ENCODE assay signal across 19 mouse cellular contexts in genomic region chr8:72513158-72513557, GRCm38 (mm10). TPM values are rescaled to one million over a fixed set of nuclear protein-coding genes. Genes with fewer than 3 reads are reported as not detected.
DNase-seq lines count a peak whose midpoint lies in the region; ATAC-seq and TF ChIP-seq lines count a peak whose summit lies in the region.
"Had no signal": no experiment of that assay in that cellular context is flagged by ENCODE, and none has a peak within 500 bp of the region (broad histone marks: within the 10 kb centered on the region; RNA-seq: fewer than 3 reads in every experiment).

No protein-coding gene starts in this region.

- H3K27ac ChIP-seq in heart, embryonic 11.5 days (ENCODE audit: low read depth, low read length): peak overlapping the region; percentile 68
- peak overlapping the region; percentile 68 for H3K27ac ChIP-seq in heart, embryonic 15.5 days
- no peak overlapping the region for H3K27ac ChIP-seq in lung, postnatal 0 days (ENCODE audit: low read length)
- H3K27ac ChIP-seq: embryonic facial prominence, embryonic 10.5 days; forebrain, embryonic 13.5 days; hindbrain, embryonic 13.5 days; hindbrain, postnatal 0 days had no signal

- TF ChIP-seq EP300 in lung, postnatal 0 days (IDR thresholded peaks at IDR 0.05): no peak

- DNase-seq in heart, adult 9 months (ENCODE audit: low spot score in 2 of 2): no peak
- DNase-seq in heart, adult 8-10 months (ENCODE audit: low spot score): no peak
- DNase-seq in lung, postnatal 0 days (ENCODE audit: low spot score): peak; percentile 48
- no peak for DNase-seq in lung, postnatal 36 days
- DNase-seq in cerebellum, adult 9-10 months: no peak
- DNase-seq: adrenal gland, adult 2 months; adrenal gland, postnatal 25 days; cerebellum, adult 18-20 months; cerebellum, postnatal 10 days; forebrain, postnatal 0 days; gastrocnemius, postnatal 36 days; kidney, adult 11 months had no signal

- no peak overlapping the region for H3K4me2 ChIP-seq in heart, embryonic 11.5 days
- no peak overlapping the region for H3K4me2 ChIP-seq in heart, embryonic 15.5 days
- no peak overlapping the region for H3K4me2 ChIP-seq in lung, postnatal 0 days (replicated peaks; ENCODE audit: low read depth, low read length)
- H3K4me2 ChIP-seq: forebrain, embryonic 13.5 days; hindbrain, embryonic 13.5 days had no signal

- TF ChIP-seq CTCF in lung, postnatal 0 days (IDR thresholded peaks at IDR 0.05): no peak

- peaks cover 22% of the 10 kb centered on the region for H3K4me1 ChIP-seq in heart, embryonic 11.5 days (ENCODE audit: control insufficient read depth, insufficient read depth, low read length)
- H3K4me1 ChIP-seq in heart, embryonic 15.5 days (replicated peaks): peaks cover 42% of the 10 kb centered on the region
- no peaks in the 10 kb centered on the region; the same call in 1 of the 2 replicates for H3K4me1 ChIP-seq in lung, postnatal 0 days (ENCODE audit: insufficient read depth, low read depth, low read length)
- H3K4me1 ChIP-seq: forebrain, embryonic 13.5 days had no signal

- 62% methylated on average over 1 of the region's 1 CpGs for WGBS in heart, embryonic 11.5 days (ENCODE audit: insufficient replicate concordance)
- 38% methylated on average over 1 of the region's 1 CpGs for WGBS in heart, embryonic 15.5 days
- WGBS in lung, postnatal 0 days: 64% methylated on average over 1 of the region's 1 CpGs

- ATAC-seq in heart, embryonic 11.5 days (replicated peaks; ENCODE audit: insufficient number of reproducible peaks, low FRiP score, low TSS enrichment): no peak
- no peak for ATAC-seq in heart, embryonic 15.5 days (replicated peaks; ENCODE audit: insufficient number of reproducible peaks, insufficient read depth, low FRiP score, low read depth)
- ATAC-seq in lung, postnatal 0 days: peak; percentile 57; the same call in 1 of the 2 replicates
- 0 out of 2 replicates have a peak, but pooled peaks have one; percentile 24 for ATAC-seq in megakaryocyte progenitor cell, adult 5-6 weeks (replicated peaks; ENCODE audit: poor library complexity)
- ATAC-seq: forebrain, embryonic 13.5 days; forebrain, postnatal 0 days; hindbrain, postnatal 0 days had no signal

- no peaks in the 10 kb centered on the region for H3K27me3 ChIP-seq in heart, embryonic 11.5 days (ENCODE audit: control insufficient read depth, insufficient read depth, low read length)
- H3K27me3 ChIP-seq in heart, embryonic 15.5 days: no peaks in the 10 kb centered on the region
- no peaks in the 10 kb centered on the region for H3K27me3 ChIP-seq in lung, postnatal 0 days (replicated peaks; ENCODE audit: insufficient read depth, low read length)
- H3K27me3 ChIP-seq: forebrain, embryonic 13.5 days; hindbrain, embryonic 13.5 days had no signal

- no peaks in the 10 kb centered on the region for H3K36me3 ChIP-seq in heart, embryonic 11.5 days (ENCODE audit: control insufficient read depth, insufficient read depth, low read length)
- H3K36me3 ChIP-seq in heart, embryonic 15.5 days: no peaks in the 10 kb centered on the region
- H3K36me3 ChIP-seq in lung, postnatal 0 days (ENCODE audit: insufficient read depth, low read length): no peaks in the 10 kb centered on the region

- 0 out of 2 replicates have a peak overlapping the region, but pooled peaks have one; percentile 11 for H3K9ac ChIP-seq in heart, embryonic 11.5 days (ENCODE audit: low read depth, low read length)
- no peak overlapping the region for H3K9ac ChIP-seq in heart, embryonic 15.5 days
- no peak overlapping the region for H3K9ac ChIP-seq in lung, postnatal 0 days (replicated peaks; ENCODE audit: low read depth)
- H3K9ac ChIP-seq: forebrain, embryonic 13.5 days; forebrain, postnatal 0 days; hindbrain, embryonic 13.5 days had no signal

- H3K4me3 ChIP-seq in heart, embryonic 11.5 days (ENCODE audit: low read depth, low read length): no peak overlapping the region
- no peak overlapping the region for H3K4me3 ChIP-seq in heart, embryonic 15.5 days
- H3K4me3 ChIP-seq in lung, postnatal 0 days (ENCODE audit: low read depth, low read length): no peak overlapping the region
- H3K4me3 ChIP-seq: embryonic facial prominence, embryonic 10.5 days; forebrain, embryonic 13.5 days; hindbrain, embryonic 13.5 days had no signal

- no peaks in the 10 kb centered on the region for H3K9me3 ChIP-seq in heart, embryonic 11.5 days (replicated peaks; ENCODE audit: control insufficient read depth, low read length)
- H3K9me3 ChIP-seq in heart, embryonic 15.5 days (replicated peaks): no peaks in the 10 kb centered on the region
- H3K9me3 ChIP-seq in lung, postnatal 0 days (ENCODE audit: low read length): no peaks in the 10 kb centered on the region
- H3K9me3 ChIP-seq: embryonic facial prominence, embryonic 10.5 days; forebrain, embryonic 13.5 days; hindbrain, embryonic 13.5 days had no signal

RNA-seq across cellular contexts. Expression of gene Slc35e1, which starts 20.7 kb away (rescaled TPM):
- polyA plus RNA-seq in heart, embryonic 11.5 days (2014; fragmentation: Nextera tagmentation; extraction: Ambion mirVana): 12.2 and 12.6 TPM in 2 replicates
- 12.7 and 18.6 TPM in 2 replicates for polyA plus RNA-seq in heart, embryonic 15.5 days (2015; fragmentation: Nextera tagmentation; extraction: Ambion mirVana)
- 10 to 100 TPM; 77.1 to 88.7 (median 82.1) TPM for total RNA-seq in heart, adult 8-10 months (2022)
- polyA plus RNA-seq in lung, postnatal 0 days (2015; fragmentation: Nextera tagmentation; extraction: Ambion mirVana): 9.8 and 10.5 TPM in 2 replicates
- 27.3 and 40.7 TPM in 2 replicates for total RNA-seq in megakaryocyte progenitor cell, adult 5-6 weeks (2015)
- 26.8 and 30.3 TPM in 2 replicates for total RNA-seq in megakaryocyte progenitor cell, adult 5-6 weeks (2017)

RNA-seq across cellular contexts. Expression of gene Med26, which starts 34.9 kb away (rescaled TPM):
- 8.5 and 9.0 TPM in 2 replicates for polyA plus RNA-seq in heart, embryonic 11.5 days (2014; fragmentation: Nextera tagmentation; extraction: Ambion mirVana)
- polyA plus RNA-seq in heart, embryonic 15.5 days (2015; fragmentation: Nextera tagmentation; extraction: Ambion mirVana): 8.8 and 11.5 TPM in 2 replicates
- total RNA-seq in heart, adult 8-10 months (2022): 1 to 10 TPM; 6.3 to 8.5 (median 7.6) TPM
- 9.5 and 9.6 TPM in 2 replicates for polyA plus RNA-seq in lung, postnatal 0 days (2015; fragmentation: Nextera tagmentation; extraction: Ambion mirVana)
- 10.0 and 12.0 TPM in 2 replicates for total RNA-seq in megakaryocyte progenitor cell, adult 5-6 weeks (2015)
- 8.6 and 9.9 TPM in 2 replicates for total RNA-seq in megakaryocyte progenitor cell, adult 5-6 weeks (2017)

RNA-seq across cellular contexts. Expression of gene Cherp, which starts 38.1 kb away (rescaled TPM):
- polyA plus RNA-seq in heart, embryonic 11.5 days (2014; fragmentation: Nextera tagmentation; extraction: Ambion mirVana): 42.2 and 44.5 TPM in 2 replicates
- polyA plus RNA-seq in heart, embryonic 15.5 days (2015; fragmentation: Nextera tagmentation; extraction: Ambion mirVana): 36.1 and 44.9 TPM in 2 replicates
- 10 to 100 TPM; 34.7 to 43.9 (median 37.2) TPM for total RNA-seq in heart, adult 8-10 months (2022)
- 17.3 and 18.8 TPM in 2 replicates for polyA plus RNA-seq in lung, postnatal 0 days (2015; fragmentation: Nextera tagmentation; extraction: Ambion mirVana)
- 80.1 and 106 TPM in 2 replicates for total RNA-seq in megakaryocyte progenitor cell, adult 5-6 weeks (2015)
- 17.7 and 23.8 TPM in 2 replicates for total RNA-seq in megakaryocyte progenitor cell, adult 5-6 weeks (2017)

RNA-seq across cellular contexts. Expression of gene Smim7, which starts 57.7 kb away (rescaled TPM):
- polyA plus RNA-seq in heart, embryonic 11.5 days (2014; fragmentation: Nextera tagmentation; extraction: Ambion mirVana): 101 and 114 TPM in 2 replicates
- 94.2 and 102 TPM in 2 replicates for polyA plus RNA-seq in heart, embryonic 15.5 days (2015; fragmentation: Nextera tagmentation; extraction: Ambion mirVana)
- 100 to 1,000 TPM; 117 to 141 (median 135) TPM for total RNA-seq in heart, adult 8-10 months (2022)
- 96.8 and 100 TPM in 2 replicates for polyA plus RNA-seq in lung, postnatal 0 days (2015; fragmentation: Nextera tagmentation; extraction: Ambion mirVana)
- 45.9 and 54.0 TPM in 2 replicates for total RNA-seq in megakaryocyte progenitor cell, adult 5-6 weeks (2015)
- 47.5 and 52.1 TPM in 2 replicates for total RNA-seq in megakaryocyte progenitor cell, adult 5-6 weeks (2017)

RNA-seq across cellular contexts. Expression of gene Tmem38a, which starts 58.7 kb away (rescaled TPM):
- polyA plus RNA-seq in heart, embryonic 11.5 days (2014; fragmentation: Nextera tagmentation; extraction: Ambion mirVana): 55.4 and 64.6 TPM in 2 replicates
- 87.4 and 91.5 TPM in 2 replicates for polyA plus RNA-seq in heart, embryonic 15.5 days (2015; fragmentation: Nextera tagmentation; extraction: Ambion mirVana)
- 100 to 1,000 TPM; 501 to 520 (median 513) TPM for total RNA-seq in heart, adult 8-10 months (2022)
- polyA plus RNA-seq in lung, postnatal 0 days (2015; fragmentation: Nextera tagmentation; extraction: Ambion mirVana): 17.3 and 19.1 TPM in 2 replicates
- total RNA-seq in megakaryocyte progenitor cell, adult 5-6 weeks (2015): 0.42 and 1.1 TPM in 2 replicates
- total RNA-seq in megakaryocyte progenitor cell, adult 5-6 weeks (2017): 0.58 and 1.6 TPM in 2 replicates

Comparison
In these comparisons a context has a peak if more than half of its experiments do, and no peak if none do; other contexts are left out.
1. ATAC-seq: peak in lung, postnatal 0 days (single experiment) and megakaryocyte progenitor cell, adult 5-6 weeks (single experiment); none in heart, embryonic 11.5 days (single experiment) and heart, embryonic 15.5 days (single experiment).